In genomic region chr7:132298412-132298990, GRCm38 (mm10) we compare ENCODE assay signal across 12 mouse cellular contexts.
"Had no signal": no experiment of that assay in that cellular context is flagged by ENCODE, and none has a peak within 500 bp of the region (broad histone marks: within the 10 kb centered on the region; RNA-seq: fewer than 3 reads in every experiment).

No protein-coding gene starts in this region.

- H3K27ac ChIP-seq: limb, embryonic 12.5 days; liver, embryonic 13.5 days; midbrain, embryonic 13.5 days had no signal

- H3K9me3 ChIP-seq: limb, embryonic 12.5 days; liver, embryonic 13.5 days; midbrain, embryonic 13.5 days had no signal

- H3K4me3 ChIP-seq: limb, embryonic 12.5 days; liver, embryonic 13.5 days; midbrain, embryonic 13.5 days had no signal

- H3K36me3 ChIP-seq: limb, embryonic 12.5 days; liver, embryonic 13.5 days; midbrain, embryonic 13.5 days had no signal

- ATAC-seq: midbrain, embryonic 13.5 days had no signal

- H3K27me3 ChIP-seq: limb, embryonic 12.5 days; liver, embryonic 13.5 days; midbrain, embryonic 13.5 days had no signal

- H3K9ac ChIP-seq: limb, embryonic 12.5 days; liver, embryonic 13.5 days; midbrain, embryonic 13.5 days had no signal

- DNase-seq: kidney, adult 18-20 months; kidney, postnatal 14 days; layer of hippocampus, adult 9-11 months; layer of hippocampus, postnatal 36 days; liver; liver, embryonic 13.5 days; lung, adult 18-20 months; right cerebral cortex, adult 18-20 months; right cerebral cortex, postnatal 25 days; thymus, postnatal 4 days had no signal

- H3K4me2 ChIP-seq: limb, embryonic 12.5 days; liver, embryonic 13.5 days; midbrain, embryonic 13.5 days had no signal
